Mouse (Mus musculus): ENCODE results near the gene Il1rapl2.

DNA sequence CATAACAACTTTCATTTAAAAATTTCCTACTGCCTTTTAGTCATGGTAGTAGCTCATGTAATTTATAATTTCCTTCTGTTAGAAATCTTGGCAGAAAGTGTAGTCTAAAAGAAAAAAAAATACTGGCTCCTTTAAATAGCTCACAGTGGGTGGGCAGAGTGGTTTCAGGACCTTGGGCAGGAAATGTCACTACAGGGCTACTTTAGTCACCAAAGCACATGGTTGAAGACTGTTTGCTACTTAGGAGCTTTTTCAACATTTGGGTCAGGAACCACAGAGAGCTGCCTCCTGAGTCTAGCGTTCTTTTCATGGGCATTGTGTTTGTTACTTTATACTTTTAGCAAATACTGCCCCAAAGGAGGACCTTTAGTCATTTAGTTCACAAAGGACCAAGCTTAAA is 12.2 kb downstream of the Il1rapl2 start:
- TF ChIP-seq CTCF (IDR thresholded peaks at IDR 0.05; ENCODE audit: low read depth, low read length) = no peak
- TF ChIP-seq POLR2A (IDR thresholded peaks at IDR 0.05; ENCODE audit: borderline replicate concordance, low read depth, low read length) = no peak
